Mouse (Mus musculus): ENCODE results near the gene Hlcs.

Hlcs gene

DNA sequence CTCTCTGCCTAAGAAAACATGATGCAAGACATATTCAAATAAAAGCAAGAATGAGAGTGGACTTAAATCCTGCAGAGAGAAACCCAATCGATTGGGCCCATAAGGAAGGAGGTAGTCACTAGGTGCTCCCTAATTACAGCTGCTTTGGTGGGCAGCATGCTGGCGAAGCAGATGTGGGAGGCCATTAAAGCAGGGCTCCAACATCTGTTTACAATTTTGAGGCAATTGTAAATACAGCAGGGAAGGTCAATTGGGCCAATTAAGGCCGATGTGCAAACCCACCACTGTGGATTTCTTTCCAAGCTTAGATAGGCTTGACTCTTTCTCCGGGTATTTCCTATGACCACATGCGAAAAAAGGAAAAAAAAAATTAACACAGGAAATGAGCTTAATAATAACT, 117.5 kb downstream of the Hlcs start:
- DNase-seq: no peak

DNA sequence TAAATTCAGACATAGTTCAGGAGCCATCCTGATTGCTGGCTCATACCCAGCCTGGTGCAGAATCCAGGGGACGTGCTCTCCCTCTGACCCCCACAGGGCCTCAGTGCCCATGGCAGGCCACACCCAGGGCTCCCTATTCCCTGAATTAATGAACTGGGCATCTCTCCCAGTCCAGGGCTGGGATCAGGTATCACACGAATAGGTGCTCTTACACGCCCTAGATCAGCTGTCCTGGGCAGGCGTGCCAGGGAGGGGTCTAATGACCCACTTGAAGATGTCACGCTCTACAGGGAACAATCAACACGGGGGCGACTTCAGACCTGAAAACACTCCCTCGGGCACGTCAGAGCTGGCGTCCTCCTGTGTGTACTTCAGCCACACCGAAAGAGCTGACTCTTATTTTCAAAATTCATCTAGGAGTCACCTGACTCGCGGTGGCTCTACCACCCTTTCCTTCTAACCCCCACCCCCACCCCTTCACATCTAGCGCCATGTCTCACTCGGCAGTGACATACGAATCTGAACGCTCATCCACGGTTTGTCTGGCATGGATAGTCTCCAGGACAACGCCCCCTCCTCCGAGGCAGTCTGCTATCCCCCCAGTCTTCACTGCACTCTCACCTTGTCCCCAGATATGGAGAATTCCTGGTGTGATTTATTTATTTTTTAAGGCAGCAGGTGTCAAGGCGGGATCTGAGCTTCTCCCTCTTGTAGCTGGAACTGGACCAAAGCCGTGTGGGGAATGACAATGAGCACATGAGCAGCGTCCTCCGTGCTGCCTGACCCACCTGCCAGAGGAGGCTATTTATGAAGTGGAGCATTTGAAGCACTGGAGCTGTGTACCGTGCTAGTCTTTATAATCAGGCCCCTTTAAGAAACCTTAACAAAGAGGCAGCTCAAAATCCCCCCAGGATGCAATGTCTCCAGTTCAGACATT, 121.7 kb downstream of the Hlcs start:
- peak; percentile 14 for DNase-seq

DNA sequence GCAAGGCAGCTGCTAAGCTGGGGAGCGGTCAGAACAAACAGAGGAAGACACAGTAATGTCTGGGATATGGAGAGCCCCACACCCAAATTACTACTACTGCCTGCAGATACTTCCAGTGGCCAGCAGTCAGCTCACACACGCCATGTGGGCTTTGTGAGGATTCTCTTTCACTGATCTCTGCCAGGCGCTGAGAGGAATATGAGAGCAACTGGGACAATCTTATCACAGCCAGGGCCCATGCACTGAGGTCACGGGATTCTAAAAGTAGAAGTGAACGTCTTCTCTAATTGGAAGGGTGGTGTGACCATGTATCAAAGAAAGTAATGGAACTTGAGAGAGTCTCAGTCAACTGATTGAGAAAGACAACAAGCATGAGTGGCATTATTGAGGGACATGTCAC, 123.1 kb downstream of the Hlcs start:
- DNase-seq: no peak

DNA sequence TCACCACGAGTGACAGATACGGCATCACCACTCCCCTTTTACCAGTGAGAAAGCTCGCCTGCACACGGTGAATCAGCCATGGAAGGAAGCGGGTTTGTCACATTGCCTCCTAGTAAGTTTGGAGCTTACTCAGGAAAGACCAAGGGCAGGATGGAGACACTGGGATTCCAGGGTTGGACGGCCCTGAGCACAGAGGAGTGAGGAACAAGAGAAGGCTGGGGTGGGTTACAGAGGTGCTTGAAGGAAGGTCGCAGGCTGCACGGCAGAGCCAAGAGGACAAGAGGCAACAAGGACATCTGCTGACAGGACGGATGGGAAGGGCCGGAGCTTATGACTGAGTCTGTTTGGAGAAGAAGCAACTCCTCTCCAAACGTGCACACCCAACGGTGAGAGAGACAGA, 126.8 kb downstream of the Hlcs start:
- no peak for DNase-seq

GRCm38 (mm10) chr16:94185430-94185829, 127.9 kb downstream of the Hlcs start:
- no peak for DNase-seq

DNA sequence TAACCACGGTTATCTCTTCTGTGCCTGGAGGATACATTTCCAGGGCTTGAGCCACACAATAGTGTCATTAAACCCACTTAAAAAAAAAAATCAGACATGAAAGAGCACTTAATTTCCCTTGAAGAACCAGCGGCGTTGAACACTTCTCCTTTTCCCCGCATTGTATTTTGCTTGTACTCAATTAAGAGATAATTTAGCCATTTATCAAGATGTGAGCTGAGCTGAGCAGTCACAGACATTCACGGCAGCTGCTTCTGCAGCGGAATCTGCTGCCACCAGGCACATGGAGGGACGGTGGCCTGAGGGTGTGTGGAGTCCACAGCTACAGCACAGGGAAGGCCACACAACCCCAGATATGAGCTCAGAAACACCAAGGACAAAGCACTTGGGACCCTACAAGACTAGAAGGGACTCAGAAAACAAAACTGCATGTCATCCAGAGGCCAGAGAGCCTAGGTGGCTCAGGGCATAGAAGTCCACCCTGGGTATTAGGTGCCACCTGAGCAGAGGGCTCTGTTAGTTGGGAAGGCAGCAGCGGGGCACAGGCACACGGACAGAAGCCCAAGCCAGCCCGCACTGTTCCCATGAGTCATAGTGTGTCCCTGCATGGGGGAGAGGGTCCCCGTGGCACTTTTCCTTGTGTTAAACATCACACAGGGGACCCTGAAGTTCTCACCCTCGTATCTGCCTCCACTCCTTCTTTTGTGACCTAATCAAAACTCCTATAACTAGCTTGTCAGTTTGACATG, 133.1 kb downstream of the Hlcs start:
- DNase-seq: no peak

DNA sequence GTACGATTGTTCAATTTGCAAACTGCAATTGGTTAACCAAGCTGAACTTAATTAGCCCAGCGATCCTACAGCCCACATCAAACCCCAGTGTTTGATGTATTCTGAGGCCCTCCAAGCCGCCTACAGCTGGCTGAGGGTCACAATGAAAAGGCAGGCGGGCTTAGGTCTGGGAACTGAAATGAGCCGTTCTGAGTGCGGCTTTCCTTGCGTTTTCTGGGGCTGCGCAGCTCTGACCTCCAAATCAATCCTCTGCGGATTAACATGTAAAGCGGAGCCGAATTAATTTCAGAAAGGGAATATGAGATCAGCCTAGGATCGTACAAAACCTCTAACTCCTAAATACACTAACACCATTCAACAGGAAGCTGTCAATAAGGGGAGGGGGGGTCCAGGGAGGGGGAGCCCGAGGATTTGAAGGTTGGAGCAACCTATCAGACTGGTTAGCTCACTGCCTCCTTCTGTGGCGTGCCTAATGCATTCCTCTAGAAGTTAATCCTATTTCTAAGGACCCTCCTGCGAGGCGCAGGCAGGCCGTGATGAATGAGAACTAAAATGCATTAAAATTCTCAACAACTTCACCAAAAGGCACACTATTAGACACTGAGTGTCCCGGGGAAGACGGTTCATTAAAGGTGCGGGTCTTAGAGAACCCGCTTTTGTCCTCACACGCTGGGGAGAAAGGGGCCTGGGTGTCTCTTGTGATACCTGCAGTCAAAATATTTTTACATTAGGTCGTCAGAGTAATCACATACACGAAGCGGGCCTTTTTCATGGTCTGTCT, 133.8 kb downstream of the Hlcs start:
- no peak for DNase-seq

DNA sequence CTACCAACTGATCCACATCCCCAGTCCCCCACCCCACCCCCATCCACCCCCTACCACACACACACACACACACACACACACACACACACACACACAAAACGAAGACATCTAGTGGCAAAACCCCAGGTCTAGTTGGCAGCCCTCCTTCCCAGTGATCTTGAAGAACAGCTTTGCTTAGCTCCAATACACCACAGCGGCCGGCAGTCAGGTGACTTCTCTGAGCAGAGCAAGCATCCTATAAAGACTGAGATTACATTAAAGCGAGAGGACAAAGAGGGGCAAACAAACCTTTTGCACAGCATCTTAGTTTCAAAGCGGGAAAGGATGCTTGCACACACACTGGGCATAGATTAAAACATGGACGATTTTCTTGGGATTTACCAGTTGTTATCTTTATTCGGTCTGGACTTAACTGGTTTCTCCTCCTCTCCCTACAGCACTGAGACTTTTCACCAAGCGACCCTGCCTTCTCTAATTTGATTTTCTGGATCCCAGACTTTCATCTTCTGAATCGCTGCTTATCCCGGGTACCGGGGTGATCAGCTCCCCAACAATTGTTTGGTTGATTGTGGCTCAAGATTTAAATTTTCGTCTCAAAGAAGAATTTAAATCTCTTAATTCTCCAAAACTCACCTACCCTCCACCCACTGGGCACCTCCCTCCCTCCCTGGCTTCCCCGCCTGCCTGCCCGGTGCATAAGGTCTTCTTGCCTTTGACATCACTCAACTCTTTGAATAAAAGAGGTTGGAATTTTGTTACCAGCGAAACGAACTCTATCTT, 134.7 kb downstream of the Hlcs start:
- DNase-seq: no peak

- no peak for DNase-seq
These were observed 136.1 kb downstream of the Hlcs start for GRCm38 (mm10) chr16:94176997-94177857.

DNA sequence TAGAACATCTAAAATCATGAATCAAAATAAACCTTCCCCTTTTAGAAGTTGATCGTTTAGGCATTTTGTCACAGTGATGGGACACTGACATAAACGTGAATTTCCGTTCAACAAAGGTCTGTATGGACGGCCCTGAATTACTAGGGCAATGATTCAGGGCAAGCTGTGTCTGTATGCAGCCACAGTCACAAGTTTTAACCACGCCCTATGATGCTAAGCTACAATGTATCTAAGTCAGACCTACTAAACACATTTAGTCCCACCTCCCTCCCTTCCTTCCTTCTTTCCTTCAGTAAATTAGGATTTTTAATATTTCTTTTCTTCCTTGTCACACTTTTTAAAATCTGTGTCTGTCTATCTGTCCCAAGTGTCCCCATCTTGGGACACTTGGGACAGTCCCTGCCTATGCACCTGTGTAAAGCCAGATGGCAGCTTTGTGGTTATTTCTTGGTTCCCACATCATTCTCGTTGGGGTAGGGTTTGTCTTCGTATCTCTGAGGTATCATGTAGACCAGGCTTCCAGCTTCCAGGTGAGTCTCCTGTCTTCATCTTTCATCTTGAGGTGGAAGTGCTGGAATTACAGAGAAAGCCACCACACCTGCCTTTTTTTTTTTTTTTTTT, 137.9 kb downstream of the Hlcs start:
- DNase-seq: no peak

- no peak for DNase-seq
These were observed 140.0 kb downstream of the Hlcs start for GRCm38 (mm10) chr16:94173361-94173760.

- no peak for DNase-seq
These were observed 143.2 kb downstream of the Hlcs start for GRCm38 (mm10) chr16:94170218-94170617.

DNA sequence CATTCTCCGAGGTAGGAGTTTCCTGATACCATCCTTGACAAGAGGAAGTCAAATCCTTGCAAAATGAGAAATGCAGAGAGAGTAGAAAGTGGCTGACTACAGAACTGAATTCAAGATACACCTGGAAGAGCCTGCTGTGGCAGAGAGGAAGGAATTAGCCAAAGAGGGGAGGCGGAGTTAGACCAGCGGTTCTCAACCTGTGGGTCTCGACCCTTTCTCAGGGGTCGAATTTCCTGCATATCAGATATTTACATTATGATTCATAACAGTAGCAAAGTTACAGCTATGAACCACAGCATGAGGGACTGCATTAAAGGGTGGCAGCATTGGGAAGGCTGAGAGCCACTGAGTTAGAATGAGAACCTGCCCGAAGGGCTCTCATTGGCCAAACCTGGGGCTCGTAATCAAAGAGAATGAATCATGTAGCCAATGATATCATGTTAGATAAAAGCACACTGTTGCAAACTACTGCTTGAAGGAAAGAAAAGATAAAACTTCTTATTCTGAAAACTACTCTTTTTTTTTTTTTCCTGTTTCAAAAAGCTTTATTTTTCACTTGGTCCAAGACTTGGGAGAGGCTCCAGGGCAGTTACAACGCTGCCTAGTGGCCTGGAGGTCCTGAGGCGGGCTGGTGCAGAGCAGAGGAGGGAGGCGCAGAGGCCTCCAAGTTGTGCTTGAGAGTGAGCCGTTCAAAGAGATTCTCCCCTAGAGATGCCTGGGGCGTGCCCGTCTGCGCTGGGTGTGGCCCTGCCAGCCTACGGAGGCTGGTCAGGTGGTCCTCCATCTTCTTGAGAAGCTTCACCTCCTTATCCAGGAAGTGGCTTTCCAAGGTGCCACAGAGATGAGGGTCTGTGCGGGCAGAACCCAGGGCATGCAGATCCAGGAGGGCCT, 144.5 kb downstream of the Hlcs start:
- DNase-seq: no peak

DNA sequence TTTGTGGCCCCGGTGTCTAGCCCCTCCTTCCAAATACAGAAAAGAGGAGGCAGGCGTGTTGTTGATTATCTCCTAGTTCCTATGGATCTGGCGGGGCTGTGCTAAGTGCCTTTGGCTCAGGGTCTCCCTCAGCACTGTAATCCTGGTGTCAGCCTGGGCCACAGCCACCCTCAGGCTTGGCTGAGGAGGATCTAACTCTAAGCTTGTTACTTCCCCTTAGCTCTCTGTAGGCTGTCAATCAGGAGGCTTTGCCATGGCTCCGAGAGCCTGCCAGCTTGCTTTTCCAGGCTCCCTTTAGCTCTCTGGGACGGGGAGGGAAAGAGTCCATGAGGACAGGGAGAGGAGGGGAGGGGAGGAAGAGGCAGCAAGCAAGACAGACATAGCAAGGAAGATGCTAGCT, 148.4 kb downstream of the Hlcs start:
- DNase-seq: no peak

GRCm38 (mm10) chr16:94164236-94164635, 149.1 kb downstream of the Hlcs start:
- no peak for DNase-seq

DNA sequence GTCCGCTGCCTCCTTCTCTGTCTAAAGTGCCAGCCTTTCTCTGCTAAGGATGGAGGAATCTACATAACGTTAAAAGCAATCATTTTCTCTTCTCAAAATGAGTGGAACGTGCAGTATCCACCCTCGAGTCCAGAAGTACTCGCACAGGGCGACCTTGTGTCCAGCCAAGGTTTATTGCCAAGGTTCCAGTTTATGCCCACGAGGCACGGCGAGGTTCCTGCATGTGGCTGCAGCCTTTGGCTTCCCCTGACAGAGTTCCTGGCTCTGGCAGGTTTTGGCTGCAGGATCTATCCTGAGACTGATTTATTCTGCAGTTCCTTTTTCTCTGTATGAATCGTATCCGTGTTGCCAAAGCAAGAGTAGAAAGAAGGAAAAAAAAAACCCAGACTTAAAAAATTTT, 150.3 kb downstream of the Hlcs start:
- peak; percentile 45 for DNase-seq

DNA sequence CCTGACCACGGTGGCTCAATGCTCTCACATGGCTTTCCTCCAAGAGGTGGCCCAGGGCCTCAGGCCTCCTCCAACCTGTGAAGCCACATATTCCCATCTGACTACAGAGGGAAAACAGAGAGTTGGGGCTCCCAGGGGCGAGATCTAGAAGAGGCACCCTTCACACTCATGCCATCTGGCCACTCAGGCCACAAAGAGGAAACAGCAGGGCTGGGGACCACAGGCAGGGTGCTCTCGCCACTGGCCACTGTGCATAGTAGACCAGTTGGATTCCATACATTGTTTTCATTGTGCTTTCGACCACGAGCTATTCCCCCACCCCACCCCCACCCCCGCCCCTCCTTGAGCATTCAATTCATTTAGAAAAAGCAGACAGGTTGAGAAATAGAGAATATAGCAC, 151.4 kb downstream of the Hlcs start:
- no peak for DNase-seq

DNA sequence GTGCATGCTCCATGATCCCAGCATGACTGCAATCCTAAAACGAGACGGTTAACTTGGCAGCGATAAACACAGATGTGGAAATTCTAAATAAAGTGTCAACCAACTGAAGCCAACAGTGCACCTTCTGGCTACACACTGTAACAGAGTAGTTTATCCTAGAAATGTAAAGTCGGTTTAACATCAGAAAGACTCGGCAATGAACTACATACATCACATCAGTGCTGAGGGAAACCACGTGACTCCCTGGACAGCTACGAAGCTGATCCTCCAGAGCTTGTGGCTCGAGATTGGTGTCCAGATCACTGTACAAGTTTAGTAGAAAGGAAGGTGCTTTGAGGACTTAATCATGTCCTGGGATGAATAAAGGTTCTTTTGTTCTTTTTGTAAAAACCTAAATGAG, 155.6 kb downstream of the Hlcs start:
- DNase-seq: no peak

DNA sequence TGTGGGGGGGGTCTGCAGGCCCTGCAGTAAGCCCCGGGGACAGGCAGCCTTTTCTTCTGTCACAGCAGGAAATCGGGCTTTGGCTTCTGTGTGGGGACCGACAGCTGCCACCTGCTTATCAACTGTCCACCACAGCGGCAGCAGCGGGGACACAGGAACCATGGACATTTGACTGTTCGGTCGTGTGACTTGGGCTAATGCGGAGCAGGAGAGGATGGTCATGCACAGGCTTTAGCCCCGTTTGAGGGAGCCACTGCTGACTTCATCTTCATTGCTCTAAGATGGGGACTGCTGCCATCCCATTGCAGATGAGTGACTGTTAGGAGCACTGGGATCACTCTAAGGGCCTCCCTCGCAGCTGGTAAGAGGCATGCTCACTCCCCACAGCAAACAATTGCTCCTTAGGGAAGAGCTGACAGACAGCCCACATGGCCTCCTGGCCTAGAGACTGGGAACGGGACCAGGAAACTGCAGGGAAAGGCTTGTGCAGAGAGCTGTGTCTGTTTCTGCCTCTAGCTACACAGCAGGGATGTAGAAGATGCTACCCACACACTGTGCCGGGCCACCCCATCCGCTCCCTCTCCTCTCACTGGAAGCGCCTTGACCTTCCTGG, 158.2 kb downstream of the Hlcs start:
- DNase-seq: peak; percentile 82
